Mouse (Mus musculus): Measurements from ENCODE around the gene Tbc1d17.

Gene Tbc1d17

GRCm38 (mm10) chr7:44824872-44825271 lies 24.0 kb downstream of the Tbc1d17 start:
- DNase-seq (ENCODE audit: low read depth, low spot score) = peak; percentile 79

GRCm38 (mm10) chr7:44823409-44823808 lies 25.5 kb downstream of the Tbc1d17 start:
- peak; percentile 42 for DNase-seq (ENCODE audit: low read depth, low spot score)

- DNase-seq (ENCODE audit: low read depth, low spot score) = no peak
These were observed 27.0 kb downstream of the Tbc1d17 start for GRCm38 (mm10) chr7:44821666-44822448.

GRCm38 (mm10) chr7:44820525-44820924 lies 28.4 kb downstream of the Tbc1d17 start:
- DNase-seq (ENCODE audit: low read depth, low spot score) = no peak

- DNase-seq (ENCODE audit: low read depth, low spot score) = no peak
These were observed 29.0 kb downstream of the Tbc1d17 start for GRCm38 (mm10) chr7:44819863-44820262.

- DNase-seq (ENCODE audit: low read depth, low spot score) = no peak
These were observed 29.5 kb downstream of the Tbc1d17 start for GRCm38 (mm10) chr7:44819391-44819790.

- no peak for DNase-seq (ENCODE audit: low read depth, low spot score)
These were observed 30.1 kb downstream of the Tbc1d17 start for GRCm38 (mm10) chr7:44818751-44819235.

- no peak for DNase-seq (ENCODE audit: low read depth, low spot score)
These were observed 30.7 kb downstream of the Tbc1d17 start for GRCm38 (mm10) chr7:44818164-44818563.

GRCm38 (mm10) chr7:44817441-44817840 lies 31.4 kb downstream of the Tbc1d17 start:
- DNase-seq (ENCODE audit: low read depth, low spot score) = no peak

- DNase-seq (ENCODE audit: low read depth, low spot score) = no peak
These were observed 32.3 kb downstream of the Tbc1d17 start, which contains the start of gene Atf5 for GRCm38 (mm10) chr7:44816470-44817021. Gene Atf5, minus strand, starts transcription at chr7:44816658.

GRCm38 (mm10) chr7:44815721-44816469 lies 33.0 kb downstream of the Tbc1d17 start, which contains the start of the genes Nup62 and Il4i1:
Gene Nup62, plus strand, starts transcription at chr7:44816088.
Gene Il4i1, plus strand, starts transcription at chr7:44816387.
- peak; percentile 99 for DNase-seq (ENCODE audit: low read depth, low spot score)

GRCm38 (mm10) chr7:44814952-44815553 lies 33.8 kb downstream of the Tbc1d17 start:
- no peak for DNase-seq (ENCODE audit: low read depth, low spot score)

GRCm38 (mm10) chr7:44814423-44814822 lies 34.5 kb downstream of the Tbc1d17 start:
- DNase-seq (ENCODE audit: low read depth, low spot score) = no peak

GRCm38 (mm10) chr7:44813985-44814384 lies 34.9 kb downstream of the Tbc1d17 start:
- no peak for DNase-seq (ENCODE audit: low read depth, low spot score)

- DNase-seq (ENCODE audit: low read depth, low spot score) = no peak
These were observed 36.1 kb downstream of the Tbc1d17 start for GRCm38 (mm10) chr7:44812651-44813325.

- no peak for DNase-seq (ENCODE audit: low read depth, low spot score)
These were observed 37.9 kb downstream of the Tbc1d17 start for GRCm38 (mm10) chr7:44810819-44811557.

GRCm38 (mm10) chr7:44810365-44810764 lies 38.5 kb downstream of the Tbc1d17 start:
- no peak for DNase-seq (ENCODE audit: low read depth, low spot score)

- DNase-seq (ENCODE audit: low read depth, low spot score) = no peak
These were observed 39.4 kb downstream of the Tbc1d17 start for GRCm38 (mm10) chr7:44809466-44809865.

GRCm38 (mm10) chr7:44808927-44809326 lies 40.0 kb downstream of the Tbc1d17 start:
- DNase-seq (ENCODE audit: low read depth, low spot score) = no peak

- no peak for DNase-seq (ENCODE audit: low read depth, low spot score)
These were observed 56.1 kb downstream of the Tbc1d17 start for GRCm38 (mm10) chr7:44792781-44793180.

Measured in CD4-positive helper T cell, adult 2 months (primary cell).